Mouse (Mus musculus) thymus, adult 2 months (tissue): ENCODE data around the gene Ermp1.

Source experiments
- CTCF ChIP-seq: fragments of 200-500 bp; IDR thresholded peaks from 2 replicates; pipeline ENCODE4 v1.5.1; 2012; ENCODE audit warnings: mild to moderate bottlenecking, control low read depth, low read length, moderate library complexity, borderline replicate concordance; ENCODE audit not compliant: control insufficient read depth, poor library complexity, insufficient read depth; ENCODE audit errors: extremely low read depth
- POLR2A ChIP-seq: fragments of 200-500 bp; IDR thresholded peaks from 2 replicates; pipeline ENCODE4 v1.6.1; 2012; ENCODE audit warnings: mild to moderate bottlenecking, low read length, control low read depth, moderate library complexity; ENCODE audit not compliant: control insufficient read depth, poor library complexity, insufficient read depth; ENCODE audit errors: extremely low read depth

DNA sequence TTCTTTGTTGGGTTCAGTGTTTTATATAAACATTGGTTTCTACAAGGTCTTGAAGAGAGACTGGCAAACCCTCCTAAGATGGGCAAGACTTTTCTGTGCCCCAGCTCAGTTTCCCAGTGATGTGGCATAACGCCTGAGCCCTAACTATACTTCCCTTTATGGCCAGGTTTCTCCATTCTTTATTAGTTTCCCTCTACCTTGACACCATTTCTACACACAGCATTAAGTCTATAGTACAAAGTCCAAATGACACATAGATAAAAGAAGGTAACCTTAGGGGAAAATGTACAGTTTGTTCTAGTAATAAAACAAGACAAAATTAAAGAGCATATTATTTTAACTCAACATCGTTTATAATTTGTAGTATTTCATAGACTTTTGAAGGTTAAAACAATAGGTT is 65.8 kb downstream of the Ermp1 start:
- no peak for TF ChIP-seq CTCF
- no peak for TF ChIP-seq POLR2A
